Mouse (Mus musculus) monocyte, adult 5-6 weeks (primary cell): ENCODE results near the gene Cdh15. TPM values are rescaled to one million over a fixed set of nuclear protein-coding genes. Genes with fewer than 3 reads are reported as not detected.

Experiments
- ATAC-seq: fragments of 153-309, 156-312 bp; replicated peaks from 2 replicates; pipeline ENCODE4 v1.8.0; 2017; ENCODE audit warnings: mild to moderate bottlenecking; ENCODE audit not compliant: low TSS enrichment, insufficient number of reproducible peaks, severe bottlenecking, poor library complexity, low FRiP score
- total RNA-seq: library from RNA; stranded (forward); fragments of 200-1000, 200-491, 200-594 nt; gene quantifications from 3 replicates; pipeline ENCODE4 v1.2.3, GENCODE M21; 2017

Gene Cdh15
- total RNA-seq, 1 experiment from 2014 or later: not detected

- ATAC-seq: no peak
These were observed 65.1 kb downstream of the Cdh15 start for GRCm38 (mm10) chr8:122912871-122913270.

- ATAC-seq: no peak
These were observed 69.0 kb downstream of the Cdh15 start for GRCm38 (mm10) chr8:122916766-122917165.

Other genes starting within 250 kb of the Cdh15 start
- gene Galns, start 236.5 kb upstream of the Cdh15 start, total RNA-seq: 9.9 to 15.0 TPM (median 12.4 TPM) in 3 replicates
- gene Trappc2l, start 236.3 kb upstream of the Cdh15 start, total RNA-seq: 19.5 to 35.7 TPM (median 20.3 TPM) in 3 replicates
- not detected in 3 replicates for gene Pabpn1l, start 225.2 kb upstream of the Cdh15 start, total RNA-seq
- gene Cbfa2t3, start 148.9 kb upstream of the Cdh15 start, total RNA-seq: 21.2 to 48.6 TPM (median 32.6 TPM) in 3 replicates
- 2.6 to 6.0 TPM (median 4.1 TPM) in 3 replicates for gene Acsf3, start 72.5 kb upstream of the Cdh15 start, total RNA-seq
- gene Ankrd11, start 194.3 kb downstream of the Cdh15 start, total RNA-seq: 160 to 261 TPM (median 161 TPM) in 3 replicates
- gene Spg7, start 215.0 kb downstream of the Cdh15 start, total RNA-seq: 42.5 to 63.1 TPM (median 50.2 TPM) in 3 replicates